8 mouse cellular contexts compared by ENCODE assay signal in the genomic region with DNA sequence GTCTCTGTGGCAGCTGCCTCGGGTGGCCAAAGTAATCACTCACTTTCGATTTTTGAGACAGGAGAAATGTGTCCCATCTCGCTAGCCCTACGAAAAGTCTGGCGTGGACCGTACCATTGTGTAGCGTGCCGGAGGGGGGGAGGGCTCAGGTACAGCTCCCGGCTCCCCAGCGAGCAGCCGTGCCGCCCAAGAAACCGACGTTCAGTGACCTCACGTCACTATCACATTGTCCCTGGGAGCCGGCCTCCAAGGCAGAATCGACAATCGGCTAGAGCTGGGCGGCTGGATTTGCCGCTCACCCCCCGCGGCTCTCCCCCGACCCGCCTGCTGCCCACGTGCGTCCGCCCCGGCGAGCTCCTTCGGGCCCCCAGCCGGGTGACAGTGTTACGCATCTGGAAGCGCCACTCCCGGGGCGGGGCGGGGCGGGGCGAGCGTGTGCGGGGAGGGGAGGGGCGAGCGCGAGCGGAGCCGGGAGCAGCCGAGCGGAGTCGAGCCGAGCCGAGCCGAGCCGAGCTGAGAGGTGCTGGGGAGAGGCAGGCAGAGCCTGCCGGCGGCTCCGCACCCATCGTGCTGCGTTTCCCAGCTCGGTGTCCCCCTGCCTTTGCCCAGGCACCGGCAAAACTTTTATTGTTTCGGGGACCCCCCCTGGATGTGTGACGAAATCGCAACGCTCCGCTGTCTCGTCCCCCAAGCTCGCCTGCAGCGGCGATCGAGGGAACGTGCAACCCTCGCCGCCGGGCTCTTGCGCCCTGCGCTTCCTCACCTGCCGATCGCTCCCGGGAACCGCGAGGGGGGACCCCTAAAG. TPM values are rescaled to one million over a fixed set of nuclear protein-coding genes. Genes with fewer than 3 reads are reported as not detected.
A peak's percentile ranks its signal among the peaks of the same experiment; 100 is the strongest.
DNase-seq lines count a peak whose midpoint lies in the region; ATAC-seq and TF ChIP-seq lines count a peak whose summit lies in the region.

Gene Ppm1l, plus strand, starts transcription at position 471 of the 805 bp plus-strand sequence.

- peak within 1 kb of the TSS; percentile 96 for H3K9ac ChIP-seq in ES-Bruce4 (ENCODE audit: low read depth, poor library complexity, severe bottlenecking)
- peak within 1 kb of the TSS; percentile 95 for H3K9ac ChIP-seq in forebrain, embryonic 14.5 days (ENCODE audit: low read length)
- H3K9ac ChIP-seq in liver, embryonic 16.5 days (ENCODE audit: low read depth, low read length), result peak within 1 kb of the TSS; percentile 95
- H3K9ac ChIP-seq in neural tube, embryonic 12.5 days, result peak within 1 kb of the TSS; percentile 86
- peak within 1 kb of the TSS; percentile 76 for H3K9ac ChIP-seq in stomach, postnatal 0 days (ENCODE audit: low read length)

- peak; percentile 98 for ATAC-seq in forebrain, embryonic 14.5 days
- peak; percentile 93 for ATAC-seq in liver, embryonic 16.5 days (ENCODE audit: low read depth)
- peak; percentile 98 for ATAC-seq in neural tube, embryonic 12.5 days (ENCODE audit: low FRiP score, low read depth)
- peak; percentile 99 for ATAC-seq in stomach, postnatal 0 days (ENCODE audit: low FRiP score, low TSS enrichment)

- WGBS in forebrain, embryonic 14.5 days, result under 1% methylated on average over 60 of the region's 80 CpGs
- under 1% methylated on average over 77 of the region's 80 CpGs for WGBS in large intestine, adult 2 months
- WGBS in liver, embryonic 16.5 days (ENCODE audit: insufficient replicate concordance), result under 1% methylated on average over 72 of the region's 80 CpGs
- under 1% methylated on average over 71 of the region's 80 CpGs for WGBS in neural tube, embryonic 12.5 days
- 2% methylated on average over 66 of the region's 80 CpGs for WGBS in stomach, postnatal 0 days

- H3K27me3 ChIP-seq in ES-Bruce4 (ENCODE audit: control insufficient read depth, insufficient read depth, low read length, poor library complexity, severe bottlenecking), result no peaks in the 10 kb centered on the region
- H3K27me3 ChIP-seq in forebrain, embryonic 14.5 days (replicated peaks; ENCODE audit: control insufficient read depth, insufficient read depth, low read length), result no peaks in the 10 kb centered on the region
- H3K27me3 ChIP-seq in liver, embryonic 16.5 days (ENCODE audit: control insufficient read depth, insufficient read depth, low read depth, low read length), result no peaks in the 10 kb centered on the region
- no peaks in the 10 kb centered on the region for H3K27me3 ChIP-seq in neural tube, embryonic 12.5 days (replicated peaks)
- no peaks in the 10 kb centered on the region for H3K27me3 ChIP-seq in stomach, postnatal 0 days (ENCODE audit: control insufficient read depth, insufficient read depth, low read length)

- TF ChIP-seq POLR2A in ES-Bruce4 (IDR thresholded peaks at IDR 0.05; ENCODE audit: insufficient read depth, low read length), result no peak

- no peak for TF ChIP-seq CTCF in ES-Bruce4 (IDR thresholded peaks at IDR 0.05; ENCODE audit: low read depth, low read length)
- no peak for TF ChIP-seq CTCF in stomach, postnatal 0 days (IDR thresholded peaks at IDR 0.05; ENCODE audit: low read depth)

- TF ChIP-seq EP300 in ES-Bruce4 (IDR thresholded peaks at IDR 0.05; ENCODE audit: insufficient read depth, low read depth, low read length), result no peak
- no peak for TF ChIP-seq EP300 in stomach, postnatal 0 days (optimal IDR thresholded peaks at IDR 0.05)

- no peaks in the 10 kb centered on the region for H3K36me3 ChIP-seq in ES-Bruce4 (ENCODE audit: control insufficient read depth, insufficient read depth, low read length, poor library complexity, severe bottlenecking)
- no peaks in the 10 kb centered on the region for H3K36me3 ChIP-seq in forebrain, embryonic 14.5 days (ENCODE audit: control insufficient read depth, insufficient read depth, low read length)
- no peaks in the 10 kb centered on the region for H3K36me3 ChIP-seq in liver, embryonic 16.5 days (ENCODE audit: control insufficient read depth, insufficient read depth)
- H3K36me3 ChIP-seq in neural tube, embryonic 12.5 days, result no peaks in the 10 kb centered on the region
- H3K36me3 ChIP-seq in stomach, postnatal 0 days (ENCODE audit: control insufficient read depth, insufficient read depth, low read length), result no peaks in the 10 kb centered on the region

- peak within 1 kb of the TSS; percentile 71 for H3K4me2 ChIP-seq in forebrain, embryonic 14.5 days (ENCODE audit: low read length)
- H3K4me2 ChIP-seq in liver, embryonic 16.5 days (ENCODE audit: low read depth, low read length), result peak within 1 kb of the TSS; percentile 88
- peak within 1 kb of the TSS; percentile 95 for H3K4me2 ChIP-seq in neural tube, embryonic 12.5 days (replicated peaks)
- peak within 1 kb of the TSS; percentile 93 for H3K4me2 ChIP-seq in stomach, postnatal 0 days (replicated peaks; ENCODE audit: low read depth)

- DNase-seq in cerebellum, adult 11 months, result peak; percentile 92
- peak; percentile 97 for DNase-seq in forebrain, embryonic 14.5 days (ENCODE audit: low spot score)
- peak; percentile 89 to 92 for DNase-seq in heart, postnatal 14 days
- DNase-seq in large intestine, adult 2 months (ENCODE audit: low read depth, low spot score), result peak; percentile 73
- peak; percentile 98 for DNase-seq in stomach, postnatal 0 days (ENCODE audit: low spot score)

- intact Hi-C loops in heart, postnatal 14 days (cut with DNase I), result loop anchor here (5.0 to 10.0 kb wide), 2 partner anchors 166 to 192 kb away; partner anchors contain the start of gene Kpna4

- H3K4me3 ChIP-seq in ES-Bruce4 (ENCODE audit: low read depth, low read length), result peak within 1 kb of the TSS; percentile 97
- H3K4me3 ChIP-seq in forebrain, embryonic 14.5 days (ENCODE audit: low read depth, low read length), result peak within 1 kb of the TSS; percentile 86
- peak within 1 kb of the TSS; percentile 74 for H3K4me3 ChIP-seq in liver, embryonic 16.5 days (ENCODE audit: low read depth, low read length)
- peak within 1 kb of the TSS; percentile 69 for H3K4me3 ChIP-seq in neural tube, embryonic 12.5 days
- H3K4me3 ChIP-seq in stomach, postnatal 0 days (ENCODE audit: low read depth, low read length), result peak within 1 kb of the TSS; percentile 75

- H3K27ac ChIP-seq in ES-Bruce4 (ENCODE audit: insufficient read depth, low read length), result no peak within 1 kb of the TSS
- peak within 1 kb of the TSS; percentile 91 for H3K27ac ChIP-seq in forebrain, embryonic 14.5 days (ENCODE audit: low read depth, low read length)
- peak within 1 kb of the TSS; percentile 87 for H3K27ac ChIP-seq in liver, embryonic 16.5 days (ENCODE audit: low read length)
- peak within 1 kb of the TSS; percentile 68 for H3K27ac ChIP-seq in neural tube, embryonic 12.5 days
- H3K27ac ChIP-seq in stomach, postnatal 0 days (replicated peaks), result peak within 1 kb of the TSS; percentile 90

- no peaks in the 10 kb centered on the region for H3K4me1 ChIP-seq in ES-Bruce4 (ENCODE audit: control insufficient read depth, insufficient read depth, low read length)
- H3K4me1 ChIP-seq in forebrain, embryonic 14.5 days (ENCODE audit: control insufficient read depth, insufficient read depth, low read length), result peaks cover 18% of the 10 kb centered on the region
- peaks cover 27% of the 10 kb centered on the region for H3K4me1 ChIP-seq in liver, embryonic 16.5 days (ENCODE audit: control insufficient read depth, low read depth, low read length)
- peaks cover 18% of the 10 kb centered on the region for H3K4me1 ChIP-seq in neural tube, embryonic 12.5 days
- peaks cover 3% of the 10 kb centered on the region for H3K4me1 ChIP-seq in stomach, postnatal 0 days (replicated peaks; ENCODE audit: control insufficient read depth, insufficient read depth)

- H3K9me3 ChIP-seq in ES-Bruce4 (replicated peaks; ENCODE audit: control insufficient read depth, insufficient read depth, low read length, poor library complexity, severe bottlenecking), result no peaks in the 10 kb centered on the region
- no peaks in the 10 kb centered on the region for H3K9me3 ChIP-seq in forebrain, embryonic 14.5 days (replicated peaks; ENCODE audit: control insufficient read depth, low read length)
- H3K9me3 ChIP-seq in liver, embryonic 16.5 days (replicated peaks; ENCODE audit: control insufficient read depth, low read length), result no peaks in the 10 kb centered on the region
- H3K9me3 ChIP-seq in neural tube, embryonic 12.5 days, result no peaks in the 10 kb centered on the region
- H3K9me3 ChIP-seq in stomach, postnatal 0 days (ENCODE audit: control insufficient read depth, low read length), result no peaks in the 10 kb centered on the region

RNA-seq across cellular contexts. Expression of gene Ppm1l, which starts in this region (rescaled TPM):
- 3.3 and 3.5 TPM in 2 replicates for polyA plus RNA-seq in ES-Bruce4 (2011; ENCODE audit: insufficient read depth, insufficient read length, low read depth, missing spikeins)
- 16.5 and 20.7 TPM in 2 replicates for polyA plus RNA-seq in forebrain, embryonic 14.5 days (2014; fragmentation: Nextera tagmentation; extraction: Ambion mirVana)
- total RNA-seq in heart, postnatal 14 days (2021), result 10 to 100 TPM; 19.6 to 21.2 TPM
- 2.6 and 3.3 TPM in 2 replicates for polyA plus RNA-seq in large intestine, adult 2 months (2012; rRNA removed)
- 4.1 and 4.6 TPM in 2 replicates for polyA plus RNA-seq in liver, embryonic 16.5 days (2015; fragmentation: Nextera tagmentation; extraction: Ambion mirVana)
- polyA plus RNA-seq in neural tube, embryonic 12.5 days (2016; fragmentation: Nextera tagmentation; extraction: Ambion mirVana), result 26.0 and 27.8 TPM in 2 replicates
- 6.0 and 7.0 TPM in 2 replicates for polyA plus RNA-seq in stomach, postnatal 0 days (2015; fragmentation: Nextera tagmentation; extraction: Ambion mirVana)
